Mouse (Mus musculus) MEL (cell line): ENCODE results near the gene Mepe. TPM values are rescaled to one million over a fixed set of nuclear protein-coding genes. Genes with fewer than 3 reads are reported as not detected.
A peak's percentile ranks its signal among the peaks of the same experiment; 100 is the strongest.

Experiments used
- DNase-seq: peaks from one replicate; pipeline ENCODE4 v3.0.0; 2011; ENCODE audit warnings: low read depth, low spot score
- H3K27ac ChIP-seq: 2 replicates; pipeline ENCODE4 v1.5.1; 2012; ENCODE audit warnings: low read depth, mild to moderate bottlenecking, control low read depth, low read length, moderate library complexity; ENCODE audit not compliant: control insufficient read depth
- H3K27me3 ChIP-seq, 2 experiments: fragments of 150-350 bp in 1 of 2; sonication (generic) in 1 of 2; 2 replicates each; pipeline ENCODE4 v1.6.1; 2012; ENCODE audit warnings: low read length in 2 of 2, mild to moderate bottlenecking in 2 of 2, improper control_type of control experiment in 1 of 2, moderate library complexity in 1 of 2; ENCODE audit not compliant: insufficient read depth in 2 of 2, control insufficient read depth in 1 of 2
- H3K36me3 ChIP-seq, 2 experiments: 2 replicates each; pipeline ENCODE4 v1.6.1; 2012 to 2014; ENCODE audit warnings: low read length in 2 of 2, improper control_type of control experiment in 1 of 2, inconsistent platforms in 1 of 2, mild to moderate bottlenecking in 1 of 2; ENCODE audit not compliant: insufficient read depth in 2 of 2, control insufficient read depth in 1 of 2
- H3K4me1 ChIP-seq, 2 experiments: fragments of 150-350 bp in 1 of 2; sonication (generic) in 1 of 2; 2 replicates each; pipeline ENCODE4 v1.6.1; 2012; ENCODE audit warnings: low read length in 2 of 2, improper control_type of control experiment in 1 of 2, mild to moderate bottlenecking in 1 of 2; ENCODE audit not compliant: insufficient read depth in 2 of 2, control insufficient read depth in 1 of 2
- H3K4me3 ChIP-seq, 2 experiments: fragments of 150-350 bp in 1 of 2; sonication (generic) in 1 of 2; 2 replicates each; pipeline ENCODE4 v1.5.1; 2012; ENCODE audit warnings: low read depth in 2 of 2, low read length in 2 of 2, mild to moderate bottlenecking in 2 of 2, moderate library complexity in 2 of 2, control low read depth in 1 of 2, improper control_type of control experiment in 1 of 2; ENCODE audit not compliant: control insufficient read depth in 1 of 2, insufficient read depth in 1 of 2
- H3K79me2 ChIP-seq: 2 replicates; pipeline ENCODE4 v1.6.1; 2012; ENCODE audit warnings: mild to moderate bottlenecking, low read length, moderate library complexity; ENCODE audit not compliant: control insufficient read depth, poor library complexity, insufficient read depth
- H3K9ac ChIP-seq: 2 replicates; pipeline ENCODE4 v1.6.1; 2012; ENCODE audit warnings: low read depth, mild to moderate bottlenecking, control low read depth, low read length, moderate library complexity; ENCODE audit not compliant: control insufficient read depth, poor library complexity, severe bottlenecking
- H3K9me3 ChIP-seq: fragments of 150-350 bp; sonication (generic); replicated peaks from 2 replicates; pipeline ENCODE4 v1.6.1; 2012; ENCODE audit warnings: mild to moderate bottlenecking, low read length, improper control_type of control experiment, moderate library complexity; ENCODE audit not compliant: insufficient read depth
- BHLHE40 ChIP-seq: IDR thresholded peaks from 2 replicates; pipeline ENCODE4 v1.6.1; 2012; ENCODE audit warnings: low read depth, mild to moderate bottlenecking, inconsistent platforms, low read length, improper control_type of control experiment, borderline replicate concordance
- CTCF ChIP-seq, 3 experiments: IDR thresholded peaks in 2 of 3; conservative IDR thresholded peaks in 1 of 3; 2 replicates each; pipeline ENCODE4 v1.5.1; 2011 to 2012; ENCODE audit warnings: low read length in 3 of 3, low read depth in 2 of 3, mild to moderate bottlenecking in 2 of 3, improper control_type of control experiment in 1 of 3, inconsistent platforms in 1 of 3, mixed read lengths in 1 of 3, moderate library complexity in 1 of 3; ENCODE audit not compliant: control insufficient read depth in 1 of 3, insufficient read depth in 1 of 3, poor library complexity in 1 of 3, severe bottlenecking in 1 of 3
- GATA1 ChIP-seq: IDR thresholded peaks from 2 replicates; pipeline ENCODE4 v1.6.1; 2011; ENCODE audit warnings: low read depth, low read length, improper control_type of control experiment
- JUND ChIP-seq: IDR thresholded peaks from 2 replicates; pipeline ENCODE4 v1.6.1; 2011; ENCODE audit warnings: low read depth, mild to moderate bottlenecking, improper control_type of control experiment, low read length
- MAX ChIP-seq: IDR thresholded peaks from 2 replicates; pipeline ENCODE4 v1.6.1; 2011; ENCODE audit warnings: low read length, improper control_type of control experiment
- MAZ ChIP-seq: IDR thresholded peaks from 2 replicates; pipeline ENCODE4 v1.6.1; 2012; ENCODE audit warnings: low read depth, mild to moderate bottlenecking, inconsistent platforms, low read length, improper control_type of control experiment
- MYC ChIP-seq: IDR thresholded peaks from 2 replicates; pipeline ENCODE4 v1.6.1; 2011; ENCODE audit warnings: low read depth, mild to moderate bottlenecking, low read length, improper control_type of control experiment, moderate library complexity
- NELFE ChIP-seq: IDR thresholded peaks from 2 replicates; pipeline ENCODE4 v1.6.1; 2011; ENCODE audit warnings: low read depth, low read length, improper control_type of control experiment
- POLR2AphosphoS2 ChIP-seq: IDR thresholded peaks from 2 replicates; pipeline ENCODE4 v1.6.1; 2011; ENCODE audit warnings: low read length, improper control_type of control experiment
- POLR2AphosphoS5 ChIP-seq: IDR thresholded peaks from 2 replicates; pipeline ENCODE4 v1.6.1; 2012; ENCODE audit warnings: low read depth, borderline replicate concordance, mild to moderate bottlenecking, inconsistent platforms, low read length, moderate library complexity, mixed read lengths
- RAD21 ChIP-seq: IDR thresholded peaks from 2 replicates; pipeline ENCODE4 v1.6.1; 2011; ENCODE audit warnings: mild to moderate bottlenecking, low read depth, low read length, improper control_type of control experiment
- RCOR1 ChIP-seq: IDR thresholded peaks from 2 replicates; pipeline ENCODE4 v1.6.1; 2012; ENCODE audit warnings: low read depth, mild to moderate bottlenecking, inconsistent platforms, low read length, improper control_type of control experiment
- SMC3 ChIP-seq: IDR thresholded peaks from 2 replicates; pipeline ENCODE4 v1.6.1; 2011; ENCODE audit warnings: low read depth, low read length, improper control_type of control experiment
- TAL1 ChIP-seq: IDR thresholded peaks from 2 replicates; pipeline ENCODE4 v1.6.1; 2012; ENCODE audit warnings: mild to moderate bottlenecking, inconsistent platforms, low read length, moderate library complexity, mixed read lengths
- USF1 ChIP-seq: IDR thresholded peaks from 2 replicates; pipeline ENCODE4 v1.6.1; 2014; ENCODE audit warnings: low read depth, mild to moderate bottlenecking, inconsistent platforms, low read length, improper control_type of control experiment, moderate library complexity
- USF2 ChIP-seq, 2 experiments: IDR thresholded peaks; 2 replicates each; pipeline ENCODE4 v1.6.1; 2011 to 2012; ENCODE audit warnings: improper control_type of control experiment in 2 of 2, low read length in 2 of 2, borderline replicate concordance in 1 of 2, inconsistent platforms in 1 of 2, low read depth in 1 of 2, mild to moderate bottlenecking in 1 of 2; ENCODE audit not compliant: insufficient read depth in 1 of 2
- ZC3H11A ChIP-seq: IDR thresholded peaks from 2 replicates; pipeline ENCODE4 v1.6.1; 2012; ENCODE audit warnings: low read depth, mild to moderate bottlenecking, inconsistent platforms, low read length, improper control_type of control experiment
- ZKSCAN1 ChIP-seq: IDR thresholded peaks from 2 replicates; pipeline ENCODE4 v1.6.1; 2012; ENCODE audit warnings: low read depth, mild to moderate bottlenecking, inconsistent platforms, low read length, improper control_type of control experiment, moderate library complexity
- ZMIZ1 ChIP-seq: IDR thresholded peaks from 2 replicates; pipeline ENCODE4 v1.6.1; 2012; ENCODE audit warnings: low read depth, mild to moderate bottlenecking, inconsistent platforms, low read length, improper control_type of control experiment, moderate library complexity
- polyA plus RNA-seq, 2 experiments: library from polyadenylated mRNA; stranded (reverse) in 1 of 2; unstranded in 1 of 2; fragments of >175 nt in 1 of 2; fragments of >200 nt in 1 of 2; gene quantifications; 2 replicates each; pipeline versions ENCODE4 v1.2.1 to v1.2.4; 2012; ENCODE audit warnings: low replicate concordance in 2 of 2, low read depth in 1 of 2; ENCODE audit not compliant: insufficient read length in 2 of 2, insufficient read depth in 1 of 2, missing spikeins in 1 of 2
- total RNA-seq: library from RNA; depleted of rRNA; stranded (reverse); fragments of 300-350 nt; gene quantifications from 2 replicates; pipeline ENCODE4 v1.2.3, GENCODE M21; 2012

Mepe gene
- total and polyA plus RNA-seq, 3 experiments, result not detected

DNA sequence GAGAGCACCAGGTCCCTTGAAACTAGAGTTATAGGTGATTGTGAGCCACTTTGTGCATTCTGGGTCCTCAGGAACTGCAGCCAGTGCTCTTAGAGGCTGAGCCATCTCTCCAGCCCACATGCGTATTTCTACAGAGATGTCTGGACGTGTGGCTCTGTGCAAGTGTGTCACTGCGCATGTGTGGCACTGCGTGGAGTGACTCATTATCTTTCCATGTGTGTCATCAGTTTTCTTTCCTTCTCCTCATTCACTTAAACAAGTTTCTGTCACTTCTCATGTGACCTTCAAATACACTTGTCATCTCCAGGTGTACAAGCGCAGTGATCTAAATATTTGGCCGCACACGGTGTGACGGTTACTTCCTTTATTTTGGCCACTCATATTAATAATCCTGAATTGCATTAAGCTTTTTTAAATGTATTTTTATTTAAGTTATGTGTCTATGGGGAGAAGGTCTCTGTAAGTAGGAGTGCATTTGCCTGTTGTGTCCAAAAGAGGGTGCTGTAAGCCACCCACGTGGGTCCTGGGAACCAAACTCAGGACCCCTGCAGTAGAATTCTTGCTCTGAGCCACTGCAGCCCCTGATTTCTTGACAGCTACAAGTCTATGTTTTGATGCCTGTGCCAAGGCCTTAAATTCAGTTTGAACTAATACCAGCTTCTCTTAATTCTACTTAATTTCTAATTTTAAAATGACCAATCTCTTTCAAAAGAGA is 19.6 kb downstream of the Mepe start:
- TF ChIP-seq ZKSCAN1, result no peak
- TF ChIP-seq ZC3H11A, result peak; percentile 37; the same call in 1 of the 2 replicates
- TF ChIP-seq RAD21, result peak; percentile 47
- peak; percentile 42 for TF ChIP-seq SMC3
- no peak for TF ChIP-seq BHLHE40
- 0 out of 2 replicates have a peak, but pooled peaks have one; percentile 14 for TF ChIP-seq USF1
- TF ChIP-seq TAL1, result no peak
- TF ChIP-seq MAX, result no peak
- peak in 2 of 3 experiments; percentile 42 to 47; a peak in 4 of 6 replicates for TF ChIP-seq CTCF (IDR thresholded peaks at IDR 0.05 in 2 of 3, conservative IDR thresholded peaks at IDR 0.05 in 1 of 3; ENCODE audit: control insufficient read depth in 1 of 3, insufficient read depth in 1 of 3, low read depth in 2 of 3, low read length in 3 of 3, poor library complexity in 1 of 3, severe bottlenecking in 1 of 3)
- no peak for TF ChIP-seq NELFE
- TF ChIP-seq USF2 (IDR thresholded peaks at IDR 0.05; ENCODE audit: borderline replicate concordance in 1 of 2, insufficient read depth in 1 of 2, low read depth in 1 of 2, low read length in 2 of 2), result no peak
- Histone ChIP-seq H3K4me3 (no peak overlapping the region), H3K36me3 (no peaks in the 10 kb centered on the region), H3K79me2 (no peaks in the 10 kb centered on the region), H3K27ac (no peak overlapping the region), H3K9me3 (no peaks in the 10 kb centered on the region), H3K4me1 (no peaks in the 10 kb centered on the region), H3K27me3 (no peaks in the 10 kb centered on the region), H3K9ac (no peak overlapping the region)
- peak; percentile 7 for DNase-seq

DNA sequence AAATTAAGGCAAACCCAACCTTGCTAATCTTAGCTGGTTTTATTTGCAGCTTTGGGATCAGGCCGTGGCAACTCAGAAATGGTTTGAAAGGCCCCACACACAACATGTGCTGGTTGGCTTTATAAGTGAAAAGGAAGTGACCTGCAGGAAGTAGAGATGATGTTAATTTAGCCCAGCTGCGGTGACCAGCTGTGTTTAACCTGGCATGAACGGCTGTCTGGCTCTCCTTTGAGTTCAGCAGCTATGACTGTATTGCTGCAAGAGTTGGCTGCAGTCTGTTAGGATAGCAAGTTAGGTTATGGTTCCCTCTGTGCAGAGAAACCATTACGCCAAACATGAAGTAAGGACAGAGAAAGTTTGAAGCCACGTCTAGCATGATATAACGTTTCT is 20.1 kb downstream of the Mepe start:
- no peak overlapping the region for H3K9ac ChIP-seq
- DNase-seq, result no peak
- no peaks in the 10 kb centered on the region for H3K4me1 ChIP-seq
- H3K27me3 ChIP-seq, result no peaks in the 10 kb centered on the region
- no peaks in the 10 kb centered on the region for H3K36me3 ChIP-seq
- no peak overlapping the region for H3K27ac ChIP-seq
- TF ChIP-seq USF2 (IDR thresholded peaks at IDR 0.05; ENCODE audit: borderline replicate concordance in 1 of 2, insufficient read depth in 1 of 2, low read depth in 1 of 2, low read length in 2 of 2), result no peak
- no peak for TF ChIP-seq POLR2AphosphoS2
- no peak for TF ChIP-seq POLR2AphosphoS5
- no peak for TF ChIP-seq GATA1
- no peak for TF ChIP-seq NELFE
- TF ChIP-seq USF1, result no peak
- no peak for TF ChIP-seq MAZ
- TF ChIP-seq TAL1, result no peak
- TF ChIP-seq MAX, result no peak
- TF ChIP-seq MYC, result no peak
- TF ChIP-seq SMC3, result no peak
- TF ChIP-seq ZMIZ1, result no peak
- TF ChIP-seq RCOR1, result no peak
- TF ChIP-seq JUND, result no peak
- TF ChIP-seq, all 39 proteins: peak for 0
- Histone ChIP-seq H3K4me3 (no peak overlapping the region), H3K79me2 (no peaks in the 10 kb centered on the region), H3K9me3 (no peaks in the 10 kb centered on the region)
